Mouse (Mus musculus) adrenal gland, postnatal 4 days (tissue): ENCODE results near the gene Notum. TPM values are rescaled to one million over a fixed set of nuclear protein-coding genes. Genes with fewer than 3 reads are reported as not detected.

Experiments used
- DNase-seq, 2 experiments: peaks; one replicate each; pipeline ENCODE4 v3.0.0; 2021 to 2022; ENCODE audit warnings: low spot score in 2 of 2, mixed read lengths in 2 of 2
- microRNA-seq: library from miRNA; unstranded; fragments of <30 nt; microRNA quantifications from one replicate; pipeline ENCODE4 v1.2.0, GENCODE M21; 2021
- total RNA-seq, 2 experiments: library from RNA; stranded (reverse); gene quantifications; 2 replicates each; pipeline ENCODE4 v1.2.3; 2021

The Notum gene
- total RNA-seq, 2 experiments from 2014 or later: 8.6 to 14.8 TPM

GRCm38 (mm10) chr11:120618619-120619535 is 42.1 kb downstream of the Notum start:
- DNase-seq: no peak

- peak; percentile 85 to 88 for DNase-seq
Measured at GRCm38 (mm10) chr11:120617519-120618112, 43.4 kb downstream of the Notum start, which contains the start of gene Pcyt2. Pcyt2 (minus strand) TSS chr11:120617936.

DNA sequence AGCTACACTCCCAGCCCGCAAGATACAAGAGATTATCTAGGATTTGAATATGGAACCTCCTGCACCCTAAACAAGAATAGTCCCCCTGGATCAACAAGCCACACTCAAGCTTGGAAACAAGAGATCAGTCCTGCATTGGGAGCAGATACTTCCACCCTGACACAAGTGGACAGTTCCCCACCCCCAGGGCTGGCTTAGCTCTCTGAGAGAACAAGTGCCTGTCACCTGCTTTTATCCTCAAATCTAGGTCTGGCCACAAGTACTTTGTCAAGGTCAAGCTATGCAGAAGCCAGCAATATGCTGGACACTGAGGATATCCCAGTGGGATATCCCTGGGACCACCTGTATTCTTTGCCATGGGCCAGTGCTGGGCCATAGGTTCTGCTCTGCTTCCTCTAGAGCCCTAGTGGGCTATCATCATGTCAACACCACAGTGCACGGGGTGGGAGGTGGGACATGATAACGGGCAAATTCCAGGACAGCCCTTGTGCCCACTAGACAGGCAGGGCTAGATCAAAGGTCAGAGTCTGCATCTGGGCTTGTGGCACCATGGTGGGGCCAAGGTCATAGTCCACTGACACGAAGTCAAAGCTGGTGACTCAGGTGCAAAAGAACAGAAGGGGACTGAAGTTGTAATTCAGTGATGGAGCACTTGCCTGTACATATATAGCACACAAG is 44.2 kb downstream of the Notum start:
- DNase-seq: no peak

GRCm38 (mm10) chr11:120615606-120616203 is 45.3 kb downstream of the Notum start:
- DNase-seq: no peak

DNA sequence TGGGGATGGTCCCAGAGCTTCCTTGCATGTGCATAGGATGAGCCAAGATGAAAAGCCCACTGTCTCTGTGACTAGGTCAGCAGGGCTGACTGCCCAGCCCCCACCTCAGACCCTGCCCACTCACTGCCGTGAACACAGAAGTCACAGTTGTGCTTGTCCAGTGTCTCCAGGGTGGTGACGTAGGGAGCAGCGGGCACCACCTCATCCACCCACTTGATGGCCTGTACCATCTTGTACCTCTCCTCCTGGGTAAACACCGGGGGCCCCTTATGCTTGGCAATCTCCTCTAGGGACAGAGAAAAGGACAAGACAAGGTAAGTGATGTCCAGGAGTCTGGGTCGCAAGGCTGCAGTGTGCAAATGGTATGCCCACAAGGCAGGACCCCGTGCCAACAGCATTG is 45.8 kb downstream of the Notum start:
- no peak for DNase-seq

DNA sequence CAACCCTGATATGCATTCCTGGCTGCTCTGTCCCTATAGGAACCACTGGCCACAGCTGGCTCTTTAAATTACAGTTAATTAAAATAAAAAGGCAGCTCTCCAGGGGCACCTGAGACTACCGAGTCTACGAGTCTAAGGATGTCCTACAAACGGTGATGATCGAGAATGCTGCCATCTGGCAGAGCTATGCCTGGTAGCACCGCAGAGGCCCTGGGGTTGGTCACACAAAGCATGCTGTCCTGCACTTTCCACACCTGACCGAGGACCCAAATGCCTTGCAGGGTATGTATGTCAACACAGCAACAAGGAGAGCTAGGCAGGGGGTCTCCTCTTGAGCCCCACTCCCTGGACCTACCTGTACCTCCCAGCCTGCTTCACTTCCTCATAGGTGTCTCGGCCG is 47.0 kb downstream of the Notum start:
- DNase-seq: no peak

DNA sequence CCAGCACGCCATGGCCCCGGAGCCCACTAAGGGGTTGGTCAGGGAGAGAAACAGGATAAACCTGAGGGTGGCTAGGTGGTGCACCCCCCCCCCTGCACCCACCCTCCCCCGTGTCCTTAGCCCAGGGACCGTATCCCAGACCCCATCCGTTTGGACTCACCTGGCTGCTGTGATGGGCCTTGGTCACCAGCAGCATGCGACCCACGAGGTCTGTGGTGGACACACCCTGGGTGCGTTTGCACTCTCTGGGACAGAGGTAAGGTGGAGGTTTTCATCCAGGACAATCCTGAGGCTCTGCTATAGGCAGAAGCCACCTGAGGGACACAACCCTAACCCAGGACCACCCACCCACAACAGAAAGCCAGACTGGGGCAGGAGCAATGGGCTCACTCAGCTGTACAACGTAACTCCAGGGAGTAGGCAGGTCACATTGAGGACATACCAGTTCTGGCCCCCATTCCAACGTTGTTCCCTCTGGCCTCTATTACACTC is 47.4 kb downstream of the Notum start:
- DNase-seq: no peak

DNA sequence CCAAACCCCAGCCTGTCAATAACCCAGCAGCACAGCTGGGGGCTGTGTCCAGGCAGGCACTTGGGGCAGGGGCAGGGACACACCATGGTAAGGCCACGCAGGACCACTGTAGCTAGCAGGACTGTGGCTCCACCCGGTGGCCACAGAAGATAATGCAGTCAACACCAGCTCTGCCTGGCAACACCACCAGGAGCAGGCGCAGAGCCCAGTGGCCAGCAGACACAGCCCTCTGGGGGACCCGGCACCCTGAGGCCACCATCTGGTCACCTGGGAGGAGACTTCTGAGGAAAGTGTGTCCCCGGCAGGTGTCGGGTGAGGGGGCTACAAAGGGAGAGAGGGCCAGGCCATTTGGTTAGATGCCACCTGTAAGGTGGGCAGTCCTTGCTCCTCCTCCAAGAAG is 48.2 kb downstream of the Notum start:
- DNase-seq: no peak

- no peak for DNase-seq
Measured at GRCm38 (mm10) chr11:120610477-120611046, 50.4 kb downstream of the Notum start.

GRCm38 (mm10) chr11:120609250-120609649 is 51.7 kb downstream of the Notum start:
- DNase-seq: no peak

DNA sequence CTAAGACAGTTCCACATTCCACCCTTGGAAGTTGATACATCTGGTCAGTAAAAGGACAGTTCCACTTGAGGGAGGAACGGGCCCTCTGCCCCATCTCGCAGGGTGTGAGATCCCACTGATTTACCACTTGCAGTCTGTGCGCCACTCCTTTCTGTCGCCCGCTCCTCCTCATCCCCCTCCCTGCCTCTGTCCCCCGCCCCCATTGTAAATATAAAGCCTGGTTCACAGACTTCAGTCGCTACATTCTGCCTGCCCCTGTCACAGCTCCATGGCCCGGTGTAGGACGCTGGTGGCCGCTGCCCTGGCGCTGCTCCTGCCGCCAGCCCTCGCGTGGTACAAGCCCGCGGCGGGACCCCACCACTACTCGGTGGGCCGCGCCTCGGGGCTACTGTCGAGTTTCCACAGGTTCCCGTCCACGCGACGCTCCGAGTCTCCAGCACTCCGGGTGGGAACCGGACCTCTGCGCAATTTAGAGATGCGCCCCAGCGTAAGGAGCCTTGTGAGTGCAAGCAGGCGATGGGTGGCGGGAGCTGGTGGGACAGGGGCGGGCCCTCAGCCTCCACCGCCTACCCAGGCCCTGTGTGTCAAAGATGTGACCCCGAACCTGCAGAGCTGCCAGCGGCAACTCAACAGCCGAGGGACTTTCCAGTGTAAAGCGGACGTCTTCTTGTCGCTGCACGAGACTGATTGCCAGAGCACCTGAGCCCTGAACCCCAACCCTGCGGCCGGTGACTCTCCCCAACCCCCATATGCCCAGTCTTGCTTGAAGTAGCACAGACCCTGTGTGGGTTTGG is 52.5 kb downstream of the Notum start, which contains the start of gene Npb:
Gene Npb (plus strand): TSS at position 237 of the 794 bp plus-strand sequence.
- DNase-seq: no peak

DNA sequence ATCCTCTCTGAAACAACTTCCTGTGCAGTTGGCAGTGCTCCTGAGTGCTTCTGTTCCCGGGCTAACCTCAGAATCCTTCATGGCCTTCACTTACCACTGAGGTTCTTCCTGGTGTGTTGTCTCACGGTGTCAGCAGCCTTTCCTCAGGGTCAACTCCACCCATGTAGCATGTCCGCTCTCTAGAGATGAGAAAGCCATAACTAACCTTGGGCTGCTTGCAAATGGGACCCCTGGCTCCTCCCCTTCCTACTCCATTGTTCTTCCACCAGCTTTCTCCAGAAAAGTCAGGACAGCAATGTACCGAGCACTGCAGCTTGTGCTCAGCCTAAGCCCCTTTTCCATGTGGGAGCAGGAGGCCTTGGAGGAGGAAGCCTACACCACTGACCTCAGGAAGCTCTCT is 54.2 kb downstream of the Notum start:
- no peak for DNase-seq

- DNase-seq: no peak
Measured at GRCm38 (mm10) chr11:120605667-120606066, 55.3 kb downstream of the Notum start.

Small RNA genes within 50 kb of the gene (microRNA-seq; reads per million reads assigned to microRNA genes)
- gene Mir6936: not detected

Other genes with a start within 250 kb of the Notum start
- 10 to 100 TPM; 76.3 to 77.5 TPM for gene Nploc4, start 223.5 kb downstream of the Notum start, total RNA-seq
- 10 to 100 TPM in 1 of 2 experiments, 1 to 10 TPM in 1; 7.1 to 10.2 TPM for gene Tspan10, start 218.5 kb downstream of the Notum start, total RNA-seq
- gene Pde6g, start 207.7 kb downstream of the Notum start, total RNA-seq: under 1 TPM in 1 of 2 experiments, not detected in 1; 0.25 TPM
- 10 to 100 TPM; 34.6 to 43.3 TPM for gene Oxld1, start 203.1 kb downstream of the Notum start, total RNA-seq
- gene Ccdc137, start 203.1 kb downstream of the Notum start, total RNA-seq: 10 to 100 TPM; 19.0 to 21.4 TPM
- gene Arl16, start 193.6 kb downstream of the Notum start, total RNA-seq: 10 to 100 TPM; 24.4 to 26.8 TPM
- 100 to 1,000 TPM; 105 to 107 TPM for gene Mrpl12, start 176.6 kb downstream of the Notum start, total RNA-seq
- 100 to 1,000 TPM; 102 to 103 TPM for gene Slc25a10, start 169.3 kb downstream of the Notum start, total RNA-seq
- 1 to 10 TPM; 2.5 to 9.8 TPM for gene Gcgr, start 130.5 kb downstream of the Notum start, total RNA-seq
- gene Mcrip1, start 111.4 kb downstream of the Notum start, total RNA-seq: 10 to 100 TPM; 80.6 to 84.2 TPM
- 1 to 10 TPM; 1.3 to 5.6 TPM for gene Ppp1r27, start 110.0 kb downstream of the Notum start, total RNA-seq
- gene P4hb, start 87.9 kb downstream of the Notum start, total RNA-seq: 100 to 1,000 TPM; 531 to 539 TPM
- 100 to 1,000 TPM; 321 to 354 TPM for gene Arhgdia, start 79.6 kb downstream of the Notum start, total RNA-seq
- gene Alyref, start 62.8 kb downstream of the Notum start, total RNA-seq: 100 to 1,000 TPM; 136 to 169 TPM
- 10 to 100 TPM; 87.4 to 90.7 TPM for gene Anapc11, start 62.8 kb downstream of the Notum start, total RNA-seq
- gene Npb, start 52.7 kb downstream of the Notum start, total RNA-seq: 1 to 10 TPM; 2.4 to 5.4 TPM
- 100 to 1,000 TPM; 135 to 144 TPM for gene Pcyt2, start 43.2 kb downstream of the Notum start, total RNA-seq
- 10 to 100 TPM; 49.0 to 58.1 TPM for gene Sirt7, start 35.9 kb downstream of the Notum start, total RNA-seq
- 10 to 100 TPM; 51.4 to 56.0 TPM for gene Mafg, start 27.6 kb downstream of the Notum start, total RNA-seq
- 1 to 10 TPM; 5.4 to 8.6 TPM for gene Pycr1, start 17.4 kb downstream of the Notum start, total RNA-seq
- gene Myadml2, start 13.0 kb downstream of the Notum start, total RNA-seq: 1 to 10 TPM; 1.4 to 3.8 TPM
- gene Aspscr1, start 11.8 kb upstream of the Notum start, total RNA-seq: 100 to 1,000 TPM; 108 to 110 TPM
- 10 to 100 TPM; 49.5 to 52.5 TPM for gene Cenpx, start 52.6 kb upstream of the Notum start, total RNA-seq
- 10 to 100 TPM; 44.2 to 44.8 TPM for gene Lrrc45, start 52.8 kb upstream of the Notum start, total RNA-seq
- gene Rac3, start 60.3 kb upstream of the Notum start, total RNA-seq: 10 to 100 TPM; 12.7 to 17.4 TPM
- 10 to 100 TPM; 40.9 to 43.3 TPM for gene Dcxr, start 66.1 kb upstream of the Notum start, total RNA-seq
- gene Cbr2, start 70.9 kb upstream of the Notum start, total RNA-seq: 1 to 10 TPM; 7.4 to 7.8 TPM
- gene Hmga1b, start 101.6 kb upstream of the Notum start, total RNA-seq: 10 to 100 TPM; 20.2 to 49.6 TPM
- 10 to 100 TPM; 18.9 to 22.7 TPM for gene Rfng, start 123.0 kb upstream of the Notum start, total RNA-seq
- gene Gps1, start 123.1 kb upstream of the Notum start, total RNA-seq: 100 to 1,000 TPM; 109 to 111 TPM
- 10 to 100 TPM; 66.8 to 71.1 TPM for gene Dus1l, start 135.2 kb upstream of the Notum start, total RNA-seq
- gene Fasn, start 163.4 kb upstream of the Notum start, total RNA-seq: 10 to 100 TPM; 86.7 to 96.3 TPM